Mouse (Mus musculus): ENCODE measurements around the gene Uqcr10.

Uqcr10 gene

DNA sequence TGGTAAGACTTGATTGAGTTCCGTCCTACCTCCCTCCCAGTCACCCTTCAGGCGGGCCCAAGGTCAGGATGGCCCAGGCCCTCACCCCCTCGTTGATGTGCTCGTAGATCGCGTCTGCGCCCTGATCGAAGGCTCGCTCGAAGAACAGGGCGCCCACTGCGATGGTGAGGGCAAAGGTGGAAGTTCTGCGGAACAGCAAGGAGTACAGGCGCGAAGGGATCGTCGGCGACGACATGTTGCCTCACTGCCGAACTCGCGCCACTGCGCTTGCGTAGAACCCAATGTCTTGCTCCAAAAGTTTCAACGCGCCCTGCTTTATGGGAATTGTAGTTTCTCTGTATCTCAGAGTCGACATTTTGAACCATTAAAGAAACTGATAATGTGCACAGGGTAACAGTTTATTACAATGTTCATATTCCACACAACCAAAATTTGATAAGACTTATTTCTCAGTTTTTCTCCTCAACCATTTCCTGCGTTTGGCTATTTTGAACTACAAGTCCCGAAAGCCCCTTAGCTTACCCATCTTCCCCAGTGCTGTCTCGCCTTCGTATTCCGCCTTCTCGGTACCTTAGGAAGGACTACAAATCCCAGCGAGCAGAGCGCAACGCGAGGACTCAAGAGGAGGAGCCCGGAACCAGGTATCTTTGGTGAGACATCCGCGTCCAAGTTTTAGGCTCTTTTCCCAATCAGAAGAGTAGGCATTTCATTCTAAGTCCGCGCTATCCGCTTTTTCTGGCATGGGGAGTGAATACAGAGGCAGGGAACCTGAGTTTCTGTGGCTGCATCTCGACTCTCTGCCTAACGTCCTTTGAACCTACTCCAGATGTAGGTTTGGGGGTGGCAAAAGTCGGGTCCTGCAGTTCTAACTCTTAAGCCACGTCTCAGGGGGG, at the start of gene Uqcr10, which contains the start of gene Zmat5:
Gene Uqcr10 (minus strand): TSS at position 271 of the 893 bp plus-strand sequence.
Gene Zmat5 (plus strand): TSS at position 607 of the 893 bp plus-strand sequence.
- in situ Hi-C loops (cut with MseI, MboI), result no loop called here

DNA sequence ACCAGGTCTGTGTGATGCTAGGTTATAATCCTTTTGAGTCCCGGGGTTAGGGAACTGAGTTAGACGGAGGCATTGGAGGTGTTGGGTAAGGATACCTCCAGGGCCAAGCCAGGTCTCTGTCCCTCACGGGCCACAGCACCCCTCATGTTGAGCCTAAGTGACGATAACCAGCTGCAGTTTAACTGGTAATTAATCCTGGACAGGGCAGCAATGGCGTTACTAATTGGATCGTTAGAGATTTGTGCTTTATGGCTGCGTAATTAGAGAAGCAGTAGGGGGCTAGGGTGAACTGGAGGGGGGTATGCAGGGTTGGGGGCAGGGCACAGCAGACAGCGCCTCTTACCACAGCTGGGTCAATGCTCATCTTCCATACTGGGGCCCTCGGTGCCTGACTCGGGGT, 48.7 kb upstream of the Uqcr10 start:
- in situ Hi-C loops (cut with MseI, MboI), result no loop called here

DNA sequence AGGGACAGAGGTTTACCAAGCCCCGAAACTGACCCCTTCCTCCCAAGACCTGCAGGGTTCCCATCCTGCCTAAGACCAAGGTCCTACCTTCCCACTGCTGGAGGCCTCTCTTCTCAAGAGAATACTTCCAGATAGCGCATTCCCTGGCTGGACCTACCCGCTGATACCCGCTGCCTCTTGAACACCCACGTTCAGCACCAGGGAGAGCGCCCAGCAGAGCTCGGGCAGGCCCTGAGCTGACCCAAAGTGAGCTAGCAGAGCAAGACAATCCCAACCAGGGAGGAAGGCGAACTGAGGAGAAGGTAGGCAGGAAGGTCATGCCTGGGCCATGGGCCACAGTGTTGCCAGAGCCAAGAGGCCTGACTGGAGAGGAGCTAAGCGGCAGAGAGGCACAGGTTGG, 46.1 kb upstream of the Uqcr10 start:
- in situ Hi-C loops (cut with MseI, MboI), result no loop called here

GRCm38 (mm10) chr11:4747285-4747684, 43.1 kb upstream of the Uqcr10 start:
- in situ Hi-C loops (cut with MseI, MboI), result no loop called here

GRCm38 (mm10) chr11:4746733-4747132, 42.6 kb upstream of the Uqcr10 start, which contains the start of gene Cabp7:
Gene Cabp7, minus strand, starts transcription at chr11:4746778.
- in situ Hi-C loops (cut with MseI, MboI), result no loop called here

DNA sequence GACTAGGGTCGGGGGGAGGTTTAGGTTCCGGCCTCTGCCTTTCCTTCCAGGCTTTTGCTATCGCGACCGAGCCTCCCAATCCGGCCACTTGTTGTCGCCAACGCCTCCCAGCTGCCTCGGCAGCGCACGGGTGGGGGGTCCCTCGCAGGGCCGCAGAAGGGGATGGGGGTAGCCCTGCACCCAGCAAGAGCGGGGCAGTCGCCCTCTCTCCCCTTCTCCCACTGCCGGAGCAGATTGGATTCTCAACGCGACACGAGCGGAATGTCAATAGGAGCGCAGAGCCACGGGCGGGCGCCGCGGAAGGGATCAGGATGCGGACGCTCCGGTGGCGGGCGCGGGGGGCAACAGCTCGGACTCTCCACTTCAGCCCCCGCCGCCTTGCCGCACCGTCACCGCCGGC, 41.8 kb upstream of the Uqcr10 start:
- in situ Hi-C loops (cut with MseI, MboI), result no loop called here

DNA sequence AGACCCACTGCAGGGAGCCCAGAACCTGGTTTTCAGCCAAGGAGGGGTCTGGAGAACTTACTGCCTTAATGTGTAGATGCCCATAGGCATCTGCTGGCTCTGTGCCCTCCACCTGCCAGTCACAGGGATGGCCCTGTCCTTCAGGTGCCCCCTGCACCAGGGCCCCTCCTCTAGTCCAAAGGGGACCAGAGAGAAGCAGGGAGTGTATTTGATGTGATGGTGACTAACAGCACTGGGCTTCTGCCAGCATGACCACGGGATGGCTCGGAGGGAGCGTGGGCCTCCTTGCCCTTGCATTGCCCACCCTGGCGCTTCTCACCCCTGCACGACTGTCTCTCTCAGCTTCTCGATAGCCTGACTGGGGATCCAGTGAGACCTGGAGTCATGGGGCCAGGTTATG, 40.5 kb upstream of the Uqcr10 start:
- in situ Hi-C loops (cut with MseI, MboI), result no loop called here

GRCm38 (mm10) chr11:4740785-4741184, 36.6 kb upstream of the Uqcr10 start:
- in situ Hi-C loops (cut with MseI, MboI), result no loop called here

DNA sequence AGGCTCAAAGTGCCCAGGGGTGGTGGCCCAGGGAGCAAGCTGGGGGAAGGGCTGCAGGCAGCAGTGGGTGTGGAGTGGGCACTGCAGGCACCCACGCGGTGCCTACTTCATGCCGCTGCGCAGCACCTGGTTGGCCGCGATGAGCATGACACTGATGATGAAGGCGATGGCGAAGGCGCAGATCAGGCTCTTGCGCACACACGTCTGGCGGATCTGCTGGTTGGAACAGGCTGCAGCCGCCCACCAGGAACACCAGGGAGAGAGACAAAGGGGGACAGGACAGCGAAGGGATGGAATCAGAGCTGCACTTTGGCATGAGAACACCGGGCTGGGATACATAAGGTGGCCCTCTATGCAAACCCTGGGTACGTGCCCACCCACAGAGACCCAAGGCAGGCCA, 34.6 kb upstream of the Uqcr10 start:
- in situ Hi-C loops (cut with MseI, MboI), result no loop called here

DNA sequence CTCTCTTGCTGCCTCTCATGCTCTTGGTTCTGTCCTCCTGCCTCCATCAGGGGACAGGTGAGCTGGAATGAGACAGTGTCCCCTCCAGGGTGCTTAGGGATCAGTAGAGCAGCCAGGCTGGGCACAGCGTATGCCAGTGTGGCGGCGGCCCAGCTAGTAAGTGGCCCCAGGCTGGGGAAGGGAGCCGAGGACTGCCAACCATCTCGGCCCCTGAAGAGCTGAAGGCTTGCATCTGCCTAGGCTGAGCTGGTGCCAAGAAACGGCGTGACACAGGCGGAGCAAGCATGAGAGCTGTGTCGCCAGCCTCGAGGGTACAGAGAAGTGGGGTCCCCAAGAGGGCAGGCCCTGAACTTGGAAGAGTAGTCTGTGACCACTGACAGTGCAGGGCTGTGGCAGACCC, 33.5 kb upstream of the Uqcr10 start:
- in situ Hi-C loops (cut with MseI, MboI), result no loop called here

DNA sequence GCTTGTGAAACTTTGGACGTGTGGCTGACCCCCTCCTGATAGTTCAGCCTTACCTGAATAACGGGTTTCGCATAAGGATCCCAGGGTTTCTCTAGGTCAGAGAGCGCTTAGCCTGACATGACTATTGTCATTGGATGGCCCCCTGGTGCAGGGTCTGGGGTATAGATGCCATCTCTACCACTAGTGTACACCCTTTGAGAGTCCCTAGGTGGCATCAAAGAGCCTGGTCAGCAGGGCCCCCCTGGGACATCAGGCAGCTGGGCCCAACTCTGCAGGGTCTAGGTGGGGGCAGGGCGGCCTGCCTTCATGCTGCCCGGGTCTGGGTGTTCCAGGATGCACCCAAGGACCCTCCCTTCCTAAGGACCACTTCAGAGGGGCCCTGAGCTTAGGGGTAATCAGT, 32.2 kb upstream of the Uqcr10 start:
- in situ Hi-C loops (cut with MseI, MboI), result no loop called here

DNA sequence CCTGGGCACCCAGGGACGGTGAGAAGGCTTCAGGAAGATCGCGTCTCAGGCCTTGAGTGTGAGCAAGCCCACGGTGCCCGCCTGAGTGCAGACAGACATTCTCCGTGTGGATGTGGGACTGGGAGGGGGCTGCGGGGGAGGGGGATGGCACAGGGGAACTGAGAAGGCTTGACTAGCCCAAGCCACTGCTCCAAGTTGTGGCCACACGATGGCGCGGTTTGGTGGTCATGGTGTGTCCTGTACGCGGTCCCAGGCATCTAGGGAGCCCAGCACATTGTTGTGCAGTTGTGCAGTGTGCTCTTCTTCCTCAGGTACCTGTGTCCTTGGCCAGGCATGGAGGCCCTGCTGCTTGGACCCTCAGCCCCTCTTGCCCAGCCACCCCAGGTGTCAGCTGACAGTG, 30.0 kb upstream of the Uqcr10 start:
- in situ Hi-C loops (cut with MseI, MboI), result no loop called here

- in situ Hi-C loops (cut with MseI, MboI), result no loop called here
Observed at GRCm38 (mm10) chr11:4731781-4732180, 27.6 kb upstream of the Uqcr10 start.

DNA sequence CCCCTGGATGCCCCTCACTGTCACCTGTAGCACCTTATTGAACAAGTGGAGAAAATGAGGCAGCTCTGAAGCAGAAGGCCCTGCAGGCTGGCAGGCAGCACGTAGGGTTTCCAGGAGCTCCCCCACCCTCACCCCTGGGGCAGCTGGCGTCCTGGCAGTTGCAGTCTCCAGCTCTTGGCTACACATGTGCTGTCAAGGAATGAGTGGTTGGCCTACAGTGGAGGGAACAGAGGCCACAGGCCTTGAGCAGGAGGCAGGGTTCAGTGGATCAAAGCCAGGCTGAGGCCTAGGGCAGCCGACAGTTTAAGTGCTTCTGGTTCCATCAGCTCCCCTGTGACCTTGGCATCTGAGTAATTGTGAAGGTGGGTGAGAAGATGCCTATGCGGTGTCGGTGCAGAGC, 26.8 kb upstream of the Uqcr10 start:
- in situ Hi-C loops (cut with MseI, MboI), result no loop called here

DNA sequence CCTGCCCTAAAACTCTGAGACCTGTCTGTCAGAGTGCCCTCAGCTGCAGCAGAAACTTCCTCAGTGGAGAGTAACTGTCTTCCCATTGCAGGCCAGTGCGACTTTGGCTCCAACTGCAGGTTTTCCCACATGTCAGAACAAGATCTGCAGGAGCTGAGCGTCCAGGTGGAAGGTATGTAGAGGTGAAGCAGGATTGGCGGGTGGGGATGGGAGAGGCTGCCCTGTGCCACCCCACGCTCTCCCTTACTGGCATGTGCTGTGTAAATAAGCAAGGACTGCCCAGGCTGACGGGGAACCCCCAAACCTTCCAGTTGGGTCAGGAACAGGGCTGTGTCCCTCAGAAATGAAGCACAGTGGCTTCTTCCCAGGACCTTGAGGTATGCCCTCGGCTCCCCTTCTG, 26.0 kb upstream of the Uqcr10 start:
- in situ Hi-C loops (cut with MseI, MboI), result no loop called here

DNA sequence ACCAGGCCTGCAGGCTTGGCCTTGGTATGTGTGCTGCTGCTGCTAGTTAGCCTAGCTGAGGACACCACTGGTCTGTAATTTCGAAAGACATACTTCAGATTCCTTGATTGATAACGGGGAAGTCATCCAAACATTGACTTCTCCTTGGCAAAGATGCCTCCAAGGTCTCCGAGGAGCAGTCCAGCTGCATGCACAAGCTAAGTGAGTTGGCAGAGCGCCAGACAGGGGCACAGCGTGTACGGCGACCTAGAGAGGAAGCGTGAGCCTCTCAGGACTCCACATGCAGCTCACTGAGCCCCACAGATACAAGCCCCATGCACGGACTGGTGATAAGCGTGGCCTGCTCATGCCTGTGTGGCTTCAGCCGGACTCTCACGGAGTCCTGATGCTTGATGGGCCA, 25.5 kb upstream of the Uqcr10 start:
- in situ Hi-C loops (cut with MseI, MboI), result no loop called here

DNA sequence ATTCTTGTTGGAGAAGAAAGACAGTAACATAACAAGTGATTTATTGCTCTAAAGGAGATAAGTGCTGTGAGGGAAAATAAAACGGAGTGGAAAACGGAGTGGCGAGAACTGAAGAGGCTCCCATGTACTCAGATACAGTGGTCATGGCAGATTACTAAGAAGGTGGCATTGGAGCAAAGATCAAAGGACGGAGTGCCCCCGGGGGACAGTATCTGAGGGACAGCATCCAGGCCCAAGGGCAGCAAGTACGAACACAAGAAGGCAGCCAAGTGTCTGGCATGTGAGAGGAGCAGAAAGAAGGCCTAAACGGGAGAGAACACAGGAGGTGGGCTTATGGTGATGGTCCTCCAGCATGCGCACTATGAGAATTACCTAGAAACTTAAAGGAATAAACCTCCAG, 17.6 kb upstream of the Uqcr10 start:
- in situ Hi-C loops (cut with MseI, MboI), result no loop called here

DNA sequence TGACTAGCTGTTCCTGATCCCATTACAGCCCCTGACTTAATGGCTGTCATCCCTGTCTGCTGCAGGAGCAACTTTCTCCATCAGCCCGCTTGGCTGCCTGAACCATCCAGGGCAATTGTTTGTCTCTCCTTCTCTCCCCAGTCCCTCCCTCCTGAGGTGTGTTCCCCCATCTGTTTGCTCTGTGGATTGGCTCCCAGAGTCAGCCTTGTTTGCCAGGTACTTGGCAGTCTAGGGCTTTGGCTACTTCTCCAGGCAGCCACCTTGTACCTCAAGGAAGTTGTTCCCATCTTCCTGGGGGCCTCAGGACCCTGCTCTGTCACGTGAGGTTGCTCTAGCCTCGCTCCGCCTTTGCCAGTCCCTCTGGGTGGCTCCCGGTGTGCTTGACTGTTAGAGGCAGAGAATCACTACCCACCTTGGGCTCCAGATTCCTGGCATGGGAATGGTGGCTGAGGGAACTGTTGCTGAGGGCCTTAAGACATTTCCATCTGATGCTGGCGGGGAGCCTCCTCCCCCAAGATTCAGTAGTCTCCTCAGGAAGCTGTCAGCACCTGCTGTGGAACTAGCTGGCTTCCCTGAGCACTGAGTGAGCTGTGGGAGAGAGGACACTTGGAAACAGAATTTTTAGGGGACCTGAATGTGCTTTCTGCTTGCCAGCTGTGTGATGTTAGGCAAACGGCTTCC, 16.9 kb upstream of the Uqcr10 start:
- in situ Hi-C loops (cut with MseI, MboI), result no loop called here

DNA sequence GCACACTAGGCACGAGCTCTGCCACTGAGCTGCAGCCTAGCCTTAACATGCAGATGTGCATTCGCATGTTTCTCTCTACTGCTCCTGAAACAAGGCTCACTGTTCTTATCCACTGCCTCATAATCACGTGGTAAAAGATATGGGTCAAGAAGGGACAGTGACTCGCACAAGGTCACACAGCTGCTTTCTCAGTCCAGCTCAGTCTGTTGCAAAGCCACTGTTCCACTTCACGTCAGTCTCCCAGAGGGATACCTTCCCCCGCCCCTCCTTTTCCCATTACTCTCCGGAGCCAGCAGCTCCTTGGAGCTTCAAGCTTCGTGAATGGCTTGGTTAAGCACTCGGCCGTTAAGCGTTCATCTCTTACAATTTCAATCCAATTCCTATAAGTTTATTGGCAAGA, 16.3 kb upstream of the Uqcr10 start:
- in situ Hi-C loops (cut with MseI, MboI), result no loop called here

DNA sequence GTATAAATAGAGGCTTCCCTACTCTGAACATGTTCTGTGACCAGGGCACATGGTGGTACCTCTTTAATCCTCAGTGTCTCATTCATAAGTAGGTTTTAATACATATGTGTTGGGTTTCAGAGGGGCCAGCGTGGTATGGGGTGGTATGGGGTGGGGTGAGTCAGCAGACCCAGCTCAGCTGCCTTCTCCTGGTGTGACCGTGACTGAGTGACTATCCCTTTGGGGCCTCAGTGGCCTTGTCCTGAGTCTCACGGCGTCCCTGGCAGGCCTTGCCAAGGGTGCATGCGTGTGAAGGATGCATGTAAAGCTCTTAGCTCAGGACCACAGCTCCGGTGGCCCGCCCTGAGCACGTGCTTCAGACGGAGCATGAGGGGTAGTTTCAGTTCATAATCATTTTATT, 15.8 kb upstream of the Uqcr10 start:
- in situ Hi-C loops (cut with MseI, MboI), result no loop called here

DNA sequence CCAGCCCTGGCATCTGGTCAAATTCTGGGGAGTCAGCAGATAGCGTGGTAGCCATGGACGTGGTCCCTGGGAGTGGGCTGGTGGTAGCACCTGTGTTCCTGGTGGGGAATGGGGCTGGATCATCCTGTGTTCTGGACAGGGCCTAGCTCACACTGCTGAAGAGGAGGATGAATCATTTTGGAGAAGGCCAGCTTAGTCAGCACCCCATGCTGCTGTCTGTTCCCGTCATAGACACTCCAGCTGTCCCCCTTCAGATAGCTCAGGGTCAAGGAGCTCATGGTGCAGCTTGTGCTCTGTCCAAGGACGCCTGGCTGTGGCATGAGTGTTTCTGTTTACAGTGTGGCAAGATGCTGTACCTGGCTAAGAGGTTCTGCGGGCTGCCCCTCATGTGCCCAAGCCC, 14.4 kb upstream of the Uqcr10 start:
- in situ Hi-C loops (cut with MseI, MboI), result no loop called here

DNA sequence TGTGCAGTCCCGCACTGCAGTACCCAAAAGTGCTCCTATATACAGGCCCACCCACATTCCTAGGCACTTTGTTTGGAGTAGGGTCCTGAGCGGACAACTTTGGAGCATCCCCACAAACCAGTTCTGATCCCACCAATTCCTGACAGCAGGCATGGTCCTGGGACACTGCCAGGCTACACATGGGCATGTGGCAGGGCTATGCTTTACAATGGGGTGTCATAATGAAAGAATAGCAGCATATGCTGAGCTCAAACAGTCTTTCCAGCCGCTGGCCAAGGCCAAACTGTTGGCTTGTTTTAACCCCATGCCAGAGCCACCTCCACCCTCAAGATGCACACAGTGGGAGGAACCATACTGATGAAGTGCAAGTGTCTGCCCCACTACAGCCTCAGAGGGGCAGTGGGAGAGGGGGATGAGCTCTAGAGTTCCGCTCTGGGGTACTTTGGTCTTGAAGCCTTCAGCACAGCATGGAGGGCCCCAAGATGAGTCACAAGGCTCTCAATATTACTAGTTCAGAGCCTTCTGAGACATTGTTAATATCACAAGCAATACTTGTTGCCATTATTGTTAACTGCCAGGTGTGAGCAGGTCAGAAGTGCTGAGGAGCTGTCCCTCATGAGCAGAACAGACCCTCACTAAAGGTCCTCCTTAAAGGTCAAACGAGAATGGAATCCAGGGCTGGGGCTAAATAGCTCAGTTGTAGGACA, 12.5 kb upstream of the Uqcr10 start:
- in situ Hi-C loops (cut with MseI, MboI), result no loop called here

Measured in mouse trophoblast stem cell (cell line).